Mouse (Mus musculus): ENCODE data around the gene Btbd3. TPM values are rescaled to one million over a fixed set of nuclear protein-coding genes. Genes with fewer than 3 reads are reported as not detected.

Btbd3 gene
- polyA plus RNA-seq, 1 experiment from 2014 or later = 29.2 TPM

GRCm38 (mm10) chr2:138281550-138282201 is 25.3 kb downstream of the Btbd3 start:
- peak overlapping the region; percentile 12 for H3K4me3 ChIP-seq (replicated peaks)
- WGBS = 91% methylated on average over 10 of the region's 10 CpGs
- H3K27ac ChIP-seq = no peak overlapping the region
- H3K4me1 ChIP-seq (replicated peaks) = peaks cover 38% of the 10 kb centered on the region
- H3K9me3 ChIP-seq = no peaks in the 10 kb centered on the region
- no peaks in the 10 kb centered on the region for H3K27me3 ChIP-seq
- H3K9ac ChIP-seq (replicated peaks) = no peak overlapping the region
- ATAC-seq = no peak
- peak overlapping the region; percentile 24 for H3K4me2 ChIP-seq (replicated peaks)
- H3K36me3 ChIP-seq = peaks cover 20% of the 10 kb centered on the region

GRCm38 (mm10) chr2:138283372-138283771 is 27.0 kb downstream of the Btbd3 start:
- WGBS = 94% methylated on average over 12 of the region's 12 CpGs
- H3K9ac ChIP-seq (replicated peaks) = no peak overlapping the region
- no peak overlapping the region for H3K27ac ChIP-seq
- H3K27me3 ChIP-seq = no peaks in the 10 kb centered on the region
- H3K4me1 ChIP-seq (replicated peaks) = peaks cover 23% of the 10 kb centered on the region
- no peak for ATAC-seq
- no peak overlapping the region for H3K4me3 ChIP-seq (replicated peaks)
- no peak overlapping the region for H3K4me2 ChIP-seq (replicated peaks)
- H3K9me3 ChIP-seq = no peaks in the 10 kb centered on the region
- H3K36me3 ChIP-seq = peaks cover 25% of the 10 kb centered on the region

- Histone ChIP-seq H3K4me3 (replicated peaks) (no peak overlapping the region), H3K27ac (no peak overlapping the region), H3K9me3 (no peaks in the 10 kb centered on the region), H3K4me1 (replicated peaks) (peaks cover 18% of the 10 kb centered on the region), H3K9ac (replicated peaks) (no peak overlapping the region), H3K36me3 (peaks cover 29% of the 10 kb centered on the region), H3K4me2 (replicated peaks) (no peak overlapping the region), H3K27me3 (no peaks in the 10 kb centered on the region)
- ATAC-seq = no peak
- 98% methylated on average over 15 of the region's 15 CpGs for WGBS
Measured at GRCm38 (mm10) chr2:138283856-138284255, 27.5 kb downstream of the Btbd3 start.

- no peaks in the 10 kb centered on the region for H3K4me1 ChIP-seq (replicated peaks)
- no peak overlapping the region for H3K4me2 ChIP-seq (replicated peaks)
- no peak overlapping the region for H3K9ac ChIP-seq (replicated peaks)
- 0 out of 2 replicates have a peak, but pooled peaks have one; percentile 17 for ATAC-seq
- no peak overlapping the region for H3K27ac ChIP-seq
- H3K27me3 ChIP-seq = no peaks in the 10 kb centered on the region
- peaks cover 29% of the 10 kb centered on the region for H3K36me3 ChIP-seq
- no peaks in the 10 kb centered on the region for H3K9me3 ChIP-seq
- 93% methylated on average over 4 of the region's 4 CpGs for WGBS
- no peak overlapping the region for H3K4me3 ChIP-seq (replicated peaks)
Measured at GRCm38 (mm10) chr2:138285811-138286210, 29.4 kb downstream of the Btbd3 start.

GRCm38 (mm10) chr2:138290154-138290553 is 33.8 kb downstream of the Btbd3 start:
- Histone ChIP-seq H3K9ac (replicated peaks) (no peak overlapping the region), H3K4me3 (replicated peaks) (no peak overlapping the region), H3K36me3 (peaks cover 14% of the 10 kb centered on the region), H3K9me3 (no peaks in the 10 kb centered on the region), H3K4me1 (replicated peaks) (no peaks in the 10 kb centered on the region), H3K27ac (no peak overlapping the region), H3K27me3 (no peaks in the 10 kb centered on the region), H3K4me2 (replicated peaks) (no peak overlapping the region)
- WGBS = 91% methylated on average over 2 of the region's 2 CpGs
- ATAC-seq = no peak

- Histone ChIP-seq H3K27ac (no peak overlapping the region), H3K4me1 (replicated peaks) (no peaks in the 10 kb centered on the region), H3K4me3 (replicated peaks) (no peak overlapping the region), H3K36me3 (no peaks in the 10 kb centered on the region), H3K9ac (replicated peaks) (no peak overlapping the region), H3K9me3 (no peaks in the 10 kb centered on the region), H3K27me3 (no peaks in the 10 kb centered on the region), H3K4me2 (replicated peaks) (no peak overlapping the region)
- WGBS = 87% methylated on average over 3 of the region's 3 CpGs
- ATAC-seq = no peak
Measured at GRCm38 (mm10) chr2:138294286-138294685, 37.9 kb downstream of the Btbd3 start.

GRCm38 (mm10) chr2:138306236-138306635 is 49.9 kb downstream of the Btbd3 start:
- no peak overlapping the region for H3K4me2 ChIP-seq (replicated peaks)
- no peaks in the 10 kb centered on the region for H3K36me3 ChIP-seq
- H3K9me3 ChIP-seq = no peaks in the 10 kb centered on the region
- no peaks in the 10 kb centered on the region for H3K4me1 ChIP-seq (replicated peaks)
- no peak overlapping the region for H3K9ac ChIP-seq (replicated peaks)
- WGBS = 92% methylated on average over 2 of the region's 2 CpGs
- H3K27ac ChIP-seq = no peak overlapping the region
- H3K27me3 ChIP-seq = no peaks in the 10 kb centered on the region
- H3K4me3 ChIP-seq (replicated peaks) = no peak overlapping the region
- ATAC-seq = no peak

GRCm38 (mm10) chr2:138315644-138316043 is 59.3 kb downstream of the Btbd3 start:
- H3K9ac ChIP-seq (replicated peaks) = no peak overlapping the region
- H3K27me3 ChIP-seq = no peaks in the 10 kb centered on the region
- no peak overlapping the region for H3K4me2 ChIP-seq (replicated peaks)
- H3K4me3 ChIP-seq (replicated peaks) = no peak overlapping the region
- ATAC-seq = no peak
- H3K9me3 ChIP-seq = no peaks in the 10 kb centered on the region
- no peaks in the 10 kb centered on the region for H3K36me3 ChIP-seq
- no peak overlapping the region for H3K27ac ChIP-seq
- 90% methylated on average over 7 of the region's 7 CpGs for WGBS
- H3K4me1 ChIP-seq (replicated peaks) = no peaks in the 10 kb centered on the region

GRCm38 (mm10) chr2:138320408-138320807 is 64.0 kb downstream of the Btbd3 start:
- no peaks in the 10 kb centered on the region for H3K9me3 ChIP-seq
- H3K9ac ChIP-seq (replicated peaks) = no peak overlapping the region
- ATAC-seq = no peak
- H3K4me3 ChIP-seq (replicated peaks) = no peak overlapping the region
- H3K27ac ChIP-seq = no peak overlapping the region
- H3K4me2 ChIP-seq (replicated peaks) = no peak overlapping the region
- H3K27me3 ChIP-seq = no peaks in the 10 kb centered on the region
- no peaks in the 10 kb centered on the region for H3K36me3 ChIP-seq
- H3K4me1 ChIP-seq (replicated peaks) = no peaks in the 10 kb centered on the region

GRCm38 (mm10) chr2:138321041-138321481 is 64.7 kb downstream of the Btbd3 start:
- Histone ChIP-seq H3K9me3 (no peaks in the 10 kb centered on the region), H3K27me3 (no peaks in the 10 kb centered on the region), H3K27ac (no peak overlapping the region), H3K9ac (replicated peaks) (no peak overlapping the region), H3K4me2 (replicated peaks) (no peak overlapping the region), H3K4me1 (replicated peaks) (no peaks in the 10 kb centered on the region), H3K36me3 (no peaks in the 10 kb centered on the region), H3K4me3 (replicated peaks) (no peak overlapping the region)
- 84% methylated on average over 4 of the region's 4 CpGs for WGBS
- no peak for ATAC-seq

GRCm38 (mm10) chr2:138322270-138323114 is 66.1 kb downstream of the Btbd3 start:
- H3K4me2 ChIP-seq (replicated peaks) = no peak overlapping the region
- H3K9ac ChIP-seq (replicated peaks) = no peak overlapping the region
- no peaks in the 10 kb centered on the region for H3K9me3 ChIP-seq
- 78% methylated on average over 16 of the region's 16 CpGs for WGBS
- no peaks in the 10 kb centered on the region for H3K27me3 ChIP-seq
- no peak for ATAC-seq
- H3K4me3 ChIP-seq (replicated peaks) = no peak overlapping the region
- no peaks in the 10 kb centered on the region for H3K36me3 ChIP-seq
- H3K4me1 ChIP-seq (replicated peaks) = no peaks in the 10 kb centered on the region
- no peak overlapping the region for H3K27ac ChIP-seq

GRCm38 (mm10) chr2:138326367-138326766 is 70.0 kb downstream of the Btbd3 start:
- H3K27ac ChIP-seq = no peak overlapping the region
- H3K4me1 ChIP-seq (replicated peaks) = no peaks in the 10 kb centered on the region
- no peaks in the 10 kb centered on the region for H3K27me3 ChIP-seq
- no peak for ATAC-seq
- no peaks in the 10 kb centered on the region for H3K36me3 ChIP-seq
- no peaks in the 10 kb centered on the region for H3K9me3 ChIP-seq
- no peak overlapping the region for H3K4me3 ChIP-seq (replicated peaks)
- WGBS = 56% methylated on average over 4 of the region's 4 CpGs
- H3K9ac ChIP-seq (replicated peaks) = no peak overlapping the region
- no peak overlapping the region for H3K4me2 ChIP-seq (replicated peaks)

Data from midbrain, embryonic 13.5 days (tissue).